Mouse (Mus musculus) spleen, adult 2 months (tissue): ENCODE measurements around the gene Frmd6.

Experiments used
- CTCF ChIP-seq: fragments of 200-500 bp; IDR thresholded peaks from 2 replicates; pipeline ENCODE4 v1.5.1; 2011; ENCODE audit warnings: mild to moderate bottlenecking, inconsistent platforms; ENCODE audit not compliant: insufficient read depth, insufficient read length, insufficient replicate concordance; ENCODE audit errors: extremely low read depth
- POLR2A ChIP-seq: fragments of 200-500 bp; IDR thresholded peaks from 2 replicates; pipeline ENCODE4 v1.6.1; 2011; ENCODE audit warnings: low read depth, low read length, inconsistent platforms

DNA sequence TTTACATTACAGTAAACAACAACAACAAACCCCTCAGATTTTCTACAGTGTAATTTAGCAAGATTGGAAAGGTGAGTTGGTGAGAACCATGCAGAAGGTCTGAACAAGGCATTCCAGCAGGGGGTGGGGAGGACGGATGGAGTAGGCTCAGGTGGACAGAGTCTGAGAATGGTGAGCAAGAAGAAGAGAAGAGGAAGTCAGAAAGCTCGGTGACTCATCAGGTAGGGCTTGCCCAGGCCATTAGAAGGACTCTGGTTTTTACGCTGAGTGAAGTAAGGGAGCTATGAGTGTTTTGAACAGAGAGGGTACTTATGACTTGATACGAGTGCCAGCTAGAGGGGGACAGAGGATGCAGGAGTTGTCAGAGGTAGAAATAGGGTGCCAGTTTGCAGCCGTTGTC lies 9.7 kb downstream of the Frmd6 start:
- TF ChIP-seq CTCF (no peak), POLR2A (no peak)
